Mouse (Mus musculus): Measurements from ENCODE around the gene Slc2a4. TPM values are rescaled to one million over a fixed set of nuclear protein-coding genes. Genes with fewer than 3 reads are reported as not detected.
A peak's percentile ranks its signal among the peaks of the same experiment; 100 is the strongest.

Gene Slc2a4
- polyA plus RNA-seq, 1 experiment from 2014 or later = 39.1 TPM

- peak; percentile 46; the same call in 1 of the 2 replicates for ATAC-seq (ENCODE audit: insufficient read depth, low FRiP score)
- Histone ChIP-seq H3K4me3 (replicated peaks; ENCODE audit: low read length) (peak overlapping the region; percentile 65), H3K27me3 (ENCODE audit: control insufficient read depth, insufficient read depth, low read length) (no peaks in the 10 kb centered on the region), H3K4me1 (ENCODE audit: control insufficient read depth, insufficient read depth, low read length) (peaks cover 26% of the 10 kb centered on the region), H3K27ac (ENCODE audit: low read length) (peak overlapping the region; percentile 87), H3K9ac (ENCODE audit: low read length) (peak overlapping the region; percentile 68), H3K4me2 (ENCODE audit: low read depth, low read length) (peak overlapping the region; percentile 77), H3K36me3 (ENCODE audit: control insufficient read depth, insufficient read depth, low read length) (0 out of 2 replicates have a peak, but pooled peaks cover 8% of the 10 kb centered on the region), H3K9me3 (replicated peaks; ENCODE audit: control insufficient read depth, low read length) (no peaks in the 10 kb centered on the region)
- 4% methylated on average over 29 of the region's 29 CpGs for WGBS
These were observed 487 bp downstream of the Slc2a4 start for GRCm38 (mm10) chr11:69947337-69948065.

DNA sequence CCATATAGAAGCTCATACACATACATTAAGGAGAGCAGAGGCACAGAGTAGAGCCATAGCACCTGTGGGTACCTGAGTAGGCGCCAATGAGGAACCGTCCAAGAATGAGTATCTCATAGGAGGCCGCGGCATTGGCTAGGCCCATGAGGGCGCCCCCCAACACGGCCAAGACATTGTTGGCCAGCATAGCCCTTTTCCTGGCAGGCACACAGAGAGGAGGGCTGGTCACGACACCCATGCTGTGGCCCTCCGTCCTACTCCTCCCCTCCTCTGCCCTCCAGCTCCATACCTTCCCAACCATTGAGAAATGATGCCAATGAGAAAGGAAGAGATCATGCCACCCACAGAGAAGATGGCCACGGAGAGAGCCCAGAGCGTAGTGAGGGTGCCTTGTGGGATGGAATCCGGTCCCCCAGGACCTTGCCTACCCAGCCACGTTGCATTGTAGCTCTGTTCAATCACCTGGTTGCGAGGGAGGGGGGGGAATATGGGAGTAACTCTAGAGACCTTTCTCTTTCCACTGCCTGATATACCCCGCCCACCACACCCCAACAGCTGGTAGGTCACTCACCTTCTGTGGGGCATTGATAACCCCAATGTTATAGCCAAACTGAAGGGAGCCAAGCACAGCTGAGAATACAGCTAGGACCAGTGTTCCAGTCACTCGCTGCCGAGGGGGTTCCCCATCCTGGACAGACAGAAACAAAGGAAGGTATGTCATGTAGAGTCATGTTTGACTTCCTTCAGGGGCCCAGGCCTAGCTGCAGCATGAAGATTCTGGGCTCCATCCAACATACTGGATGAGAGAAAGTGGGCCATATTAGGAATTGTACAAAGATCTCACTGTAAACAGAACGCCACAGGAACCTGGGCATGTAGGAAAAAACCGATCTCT lies 1.7 kb downstream of the Slc2a4 start:
- peaks cover 26% of the 10 kb centered on the region for H3K4me1 ChIP-seq (ENCODE audit: control insufficient read depth, insufficient read depth, low read length)
- 79% methylated on average over 18 of the region's 18 CpGs for WGBS
- peak overlapping the region; percentile 65 for H3K4me3 ChIP-seq (replicated peaks; ENCODE audit: low read length)
- peak overlapping the region; percentile 68 for H3K9ac ChIP-seq (ENCODE audit: low read length)
- H3K9me3 ChIP-seq (replicated peaks; ENCODE audit: control insufficient read depth, low read length) = no peaks in the 10 kb centered on the region
- peak overlapping the region; percentile 77 for H3K4me2 ChIP-seq (ENCODE audit: low read depth, low read length)
- H3K27me3 ChIP-seq (ENCODE audit: control insufficient read depth, insufficient read depth, low read length) = no peaks in the 10 kb centered on the region
- H3K36me3 ChIP-seq (ENCODE audit: control insufficient read depth, insufficient read depth, low read length) = 0 out of 2 replicates have a peak, but pooled peaks cover 8% of the 10 kb centered on the region
- no peak for ATAC-seq (ENCODE audit: insufficient read depth, low FRiP score)
- H3K27ac ChIP-seq (ENCODE audit: low read length) = peak overlapping the region; percentile 87

GRCm38 (mm10) chr11:69945216-69945615 lies 2.8 kb downstream of the Slc2a4 start:
- 73% methylated on average over 13 of the region's 13 CpGs for WGBS

GRCm38 (mm10) chr11:69940962-69941361 lies 7.0 kb downstream of the Slc2a4 start:
- H3K27me3 ChIP-seq (ENCODE audit: control insufficient read depth, insufficient read depth, low read length) = no peaks in the 10 kb centered on the region; the same call in 1 of the 2 replicates
- H3K27ac ChIP-seq (ENCODE audit: low read length) = no peak overlapping the region

More at GRCm38 (mm10) chr11:69945216-69945615, 2.8 kb downstream of the Slc2a4 start:
- no peak for ATAC-seq (ENCODE audit: insufficient read depth, low FRiP score)
- H3K4me3 ChIP-seq (replicated peaks; ENCODE audit: low read length) = peak overlapping the region; percentile 65; the same call in 1 of the 2 replicates
- H3K27ac ChIP-seq (ENCODE audit: low read length) = no peak overlapping the region
- no peaks in the 10 kb centered on the region for H3K27me3 ChIP-seq (ENCODE audit: control insufficient read depth, insufficient read depth, low read length)
- H3K4me1 ChIP-seq (ENCODE audit: control insufficient read depth, insufficient read depth, low read length) = peaks cover 26% of the 10 kb centered on the region
- H3K4me2 ChIP-seq (ENCODE audit: low read depth, low read length) = peak overlapping the region; percentile 77; the same call in 1 of the 2 replicates
- 0 out of 2 replicates have a peak overlapping the region, but pooled peaks have one; percentile 2 for H3K9ac ChIP-seq (ENCODE audit: low read length)
- H3K36me3 ChIP-seq (ENCODE audit: control insufficient read depth, insufficient read depth, low read length) = 0 out of 2 replicates have a peak, but pooled peaks cover 8% of the 10 kb centered on the region
- H3K9me3 ChIP-seq (replicated peaks; ENCODE audit: control insufficient read depth, low read length) = no peaks in the 10 kb centered on the region

DNA sequence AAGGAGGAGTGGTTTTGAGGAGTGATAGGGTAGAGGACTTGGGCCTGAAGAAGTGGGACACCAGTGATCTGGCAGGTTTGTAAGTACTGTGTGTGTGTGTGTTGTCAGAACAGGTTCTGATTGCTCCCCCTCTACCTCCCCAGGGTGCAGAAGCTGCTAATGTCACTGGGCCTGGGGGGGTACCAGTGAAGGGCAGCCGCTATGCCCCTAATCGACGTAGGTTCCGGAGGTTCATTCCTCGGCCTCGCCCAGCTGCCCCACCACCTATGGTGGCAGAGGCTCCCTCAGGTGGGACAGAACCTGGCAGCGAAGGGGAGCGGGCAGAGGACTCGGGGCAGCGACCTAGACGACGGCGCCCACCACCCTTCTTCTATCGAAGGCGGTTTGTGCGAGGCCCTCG lies 8.3 kb downstream of the Slc2a4 start:
- Histone ChIP-seq H3K9me3 (replicated peaks; ENCODE audit: control insufficient read depth, low read length) (no peaks in the 10 kb centered on the region), H3K4me1 (ENCODE audit: control insufficient read depth, insufficient read depth, low read length) (peaks cover 24% of the 10 kb centered on the region), H3K9ac (ENCODE audit: low read length) (no peak overlapping the region), H3K4me2 (ENCODE audit: low read depth, low read length) (no peak overlapping the region), H3K36me3 (ENCODE audit: control insufficient read depth, insufficient read depth, low read length) (0 out of 2 replicates have a peak, but pooled peaks cover 2% of the 10 kb centered on the region), H3K27me3 (ENCODE audit: control insufficient read depth, insufficient read depth, low read length) (no peaks in the 10 kb centered on the region; the same call in 1 of the 2 replicates), H3K4me3 (replicated peaks; ENCODE audit: low read length) (no peak overlapping the region), H3K27ac (ENCODE audit: low read length) (no peak overlapping the region)
- 93% methylated on average over 17 of the region's 17 CpGs for WGBS
- no peak for ATAC-seq (ENCODE audit: insufficient read depth, low FRiP score)

More at GRCm38 (mm10) chr11:69940962-69941361, 7.0 kb downstream of the Slc2a4 start:
- WGBS = 70% methylated on average over 4 of the region's 4 CpGs
- Histone ChIP-seq H3K9ac (ENCODE audit: low read length) (no peak overlapping the region), H3K4me2 (ENCODE audit: low read depth, low read length) (no peak overlapping the region), H3K36me3 (ENCODE audit: control insufficient read depth, insufficient read depth, low read length) (0 out of 2 replicates have a peak, but pooled peaks cover 8% of the 10 kb centered on the region), H3K4me1 (ENCODE audit: control insufficient read depth, insufficient read depth, low read length) (peaks cover 17% of the 10 kb centered on the region), H3K9me3 (replicated peaks; ENCODE audit: control insufficient read depth, low read length) (no peaks in the 10 kb centered on the region), H3K4me3 (replicated peaks; ENCODE audit: low read length) (no peak overlapping the region)
- no peak for ATAC-seq (ENCODE audit: insufficient read depth, low FRiP score)

DNA sequence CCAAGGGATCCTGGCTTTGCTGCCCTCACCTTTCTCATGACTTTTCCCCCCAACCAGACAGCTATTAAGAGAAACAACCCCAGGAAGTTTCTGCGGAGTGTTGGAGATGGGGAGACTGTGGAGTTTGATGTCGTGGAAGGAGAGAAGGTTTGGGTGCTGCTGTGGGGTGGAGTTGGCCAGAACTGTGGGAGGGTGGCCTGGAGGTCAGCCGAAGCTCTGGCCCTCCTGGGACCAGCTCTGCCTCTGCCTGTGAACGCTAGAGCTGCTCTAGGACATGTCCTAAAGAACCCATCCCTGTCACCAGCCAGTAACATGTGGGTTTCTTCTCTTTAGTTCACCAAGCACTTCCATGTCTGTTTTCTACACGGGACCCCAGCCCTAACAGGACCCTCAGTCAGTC lies 8.8 kb downstream of the Slc2a4 start:
- WGBS = 59% methylated on average over 5 of the region's 5 CpGs
- Histone ChIP-seq H3K27me3 (ENCODE audit: control insufficient read depth, insufficient read depth, low read length) (no peaks in the 10 kb centered on the region; the same call in 1 of the 2 replicates), H3K4me3 (replicated peaks; ENCODE audit: low read length) (no peak overlapping the region), H3K27ac (ENCODE audit: low read length) (no peak overlapping the region), H3K9me3 (replicated peaks; ENCODE audit: control insufficient read depth, low read length) (no peaks in the 10 kb centered on the region), H3K4me1 (ENCODE audit: control insufficient read depth, insufficient read depth, low read length) (peaks cover 27% of the 10 kb centered on the region), H3K9ac (ENCODE audit: low read length) (no peak overlapping the region), H3K36me3 (ENCODE audit: control insufficient read depth, insufficient read depth, low read length) (no peaks in the 10 kb centered on the region), H3K4me2 (ENCODE audit: low read depth, low read length) (no peak overlapping the region)
- ATAC-seq (ENCODE audit: insufficient read depth, low FRiP score) = no peak

- H3K27me3 ChIP-seq (ENCODE audit: control insufficient read depth, insufficient read depth, low read length) = no peaks in the 10 kb centered on the region; the same call in 1 of the 2 replicates
- no peak overlapping the region for H3K4me3 ChIP-seq (replicated peaks; ENCODE audit: low read length)
- H3K27ac ChIP-seq (ENCODE audit: low read length) = no peak overlapping the region
- peaks cover 27% of the 10 kb centered on the region for H3K4me1 ChIP-seq (ENCODE audit: control insufficient read depth, insufficient read depth, low read length)
- no peaks in the 10 kb centered on the region for H3K36me3 ChIP-seq (ENCODE audit: control insufficient read depth, insufficient read depth, low read length)
- no peak for ATAC-seq (ENCODE audit: insufficient read depth, low FRiP score)
- H3K9ac ChIP-seq (ENCODE audit: low read length) = no peak overlapping the region; the same call in 1 of the 2 replicates
- 33% methylated on average over 9 of the region's 9 CpGs for WGBS
- no peak overlapping the region for H3K4me2 ChIP-seq (ENCODE audit: low read depth, low read length)
- H3K9me3 ChIP-seq (replicated peaks; ENCODE audit: control insufficient read depth, low read length) = no peaks in the 10 kb centered on the region
These were observed 9.5 kb downstream of the Slc2a4 start for GRCm38 (mm10) chr11:69938401-69938979.

- no peak for ATAC-seq (ENCODE audit: insufficient read depth, low FRiP score)
- Histone ChIP-seq H3K27ac (ENCODE audit: low read length) (peak overlapping the region; percentile 7; the same call in 1 of the 2 replicates), H3K4me2 (ENCODE audit: low read depth, low read length) (no peak overlapping the region), H3K36me3 (ENCODE audit: control insufficient read depth, insufficient read depth, low read length) (no peaks in the 10 kb centered on the region), H3K9me3 (replicated peaks; ENCODE audit: control insufficient read depth, low read length) (no peaks in the 10 kb centered on the region), H3K4me1 (ENCODE audit: control insufficient read depth, insufficient read depth, low read length) (peaks cover 27% of the 10 kb centered on the region), H3K9ac (ENCODE audit: low read length) (peak overlapping the region; percentile 3), H3K4me3 (replicated peaks; ENCODE audit: low read length) (no peak overlapping the region), H3K27me3 (ENCODE audit: control insufficient read depth, insufficient read depth, low read length) (no peaks in the 10 kb centered on the region; the same call in 1 of the 2 replicates)
- 71% methylated on average over 5 of the region's 5 CpGs for WGBS
These were observed 10.2 kb downstream of the Slc2a4 start for GRCm38 (mm10) chr11:69937834-69938233.
